Mouse (Mus musculus) layer of hippocampus, postnatal 14 days (tissue): Measurements from ENCODE around the gene Racgap1. TPM values are rescaled to one million over a fixed set of nuclear protein-coding genes. Genes with fewer than 3 reads are reported as not detected.

Experiments used
- DNase-seq, 2 experiments: peaks; one replicate each; pipeline ENCODE4 v3.0.0; 2021 to 2022; ENCODE audit warnings: low spot score in 2 of 2, mixed read lengths in 1 of 2
- long read RNA-seq, 2 experiments: library from polyadenylated mRNA; stranded (forward); transcript quantifications; one replicate each; pipeline ENCODE4 v2.0.0; 2021
- total RNA-seq, 2 experiments: library from RNA; stranded (reverse); gene quantifications; 2 replicates each; pipeline ENCODE4 v1.2.3; 2021

Gene Racgap1
- 1 to 10 TPM; 7.6 to 8.7 TPM for total RNA-seq
- long read RNA-seq, experiment 1, transcript Racgap1-201 (17 exons, 2,933 nt) = major isoform, 6 of 7 reads
- long read RNA-seq, experiment 1, partial matches to known transcripts = 0 of 7 reads
- long read RNA-seq, experiment 1, other reads (novel, unspliced or antisense) = 0 of 7 reads
- long read RNA-seq, experiment 2, transcript Racgap1-201 (17 exons, 2,933 nt) = major isoform, 7 of 10 reads
- long read RNA-seq, experiment 2, partial matches to known transcripts = 0 of 10 reads
- long read RNA-seq, experiment 2, other reads (novel, unspliced or antisense) = 2 of 10 reads

DNA sequence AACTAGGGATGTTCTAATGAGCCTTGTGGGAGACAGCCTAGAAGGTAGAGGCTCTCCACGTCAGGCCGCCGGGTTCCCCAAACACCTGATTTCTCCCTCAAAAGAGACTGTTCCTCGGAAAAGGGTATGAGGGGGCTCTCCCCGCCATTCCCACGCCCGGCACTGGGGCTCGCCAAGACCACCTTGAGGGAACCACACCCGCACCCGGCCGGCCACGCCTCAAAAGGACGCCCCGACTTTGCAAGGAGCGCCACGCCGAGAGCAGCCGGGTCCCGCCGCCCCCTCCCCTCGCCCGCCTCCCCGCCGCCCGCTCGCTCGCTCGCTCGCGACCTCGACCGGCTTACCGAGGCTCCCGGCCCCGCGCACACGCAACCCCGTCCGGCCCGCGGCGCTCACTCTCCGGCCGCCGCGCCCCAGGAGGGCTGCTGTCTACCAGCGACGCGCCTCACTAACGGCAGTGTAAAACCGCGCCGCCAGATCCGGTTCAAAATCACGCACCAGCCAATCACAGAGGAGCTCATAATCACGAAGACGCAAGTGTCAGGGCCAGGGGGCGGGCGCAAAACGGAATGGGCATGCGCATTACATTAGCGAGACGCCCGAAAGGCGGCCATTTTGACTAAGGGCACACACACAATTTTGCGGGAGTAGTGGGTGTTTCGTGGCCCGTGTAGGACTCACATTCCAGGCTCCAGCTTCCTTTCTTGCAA is at the start of gene Racgap1:
Gene Racgap1 (minus strand): TSS at position 494 of the 710 bp plus-strand sequence.
- peak; percentile 93 to 98 for DNase-seq

DNA sequence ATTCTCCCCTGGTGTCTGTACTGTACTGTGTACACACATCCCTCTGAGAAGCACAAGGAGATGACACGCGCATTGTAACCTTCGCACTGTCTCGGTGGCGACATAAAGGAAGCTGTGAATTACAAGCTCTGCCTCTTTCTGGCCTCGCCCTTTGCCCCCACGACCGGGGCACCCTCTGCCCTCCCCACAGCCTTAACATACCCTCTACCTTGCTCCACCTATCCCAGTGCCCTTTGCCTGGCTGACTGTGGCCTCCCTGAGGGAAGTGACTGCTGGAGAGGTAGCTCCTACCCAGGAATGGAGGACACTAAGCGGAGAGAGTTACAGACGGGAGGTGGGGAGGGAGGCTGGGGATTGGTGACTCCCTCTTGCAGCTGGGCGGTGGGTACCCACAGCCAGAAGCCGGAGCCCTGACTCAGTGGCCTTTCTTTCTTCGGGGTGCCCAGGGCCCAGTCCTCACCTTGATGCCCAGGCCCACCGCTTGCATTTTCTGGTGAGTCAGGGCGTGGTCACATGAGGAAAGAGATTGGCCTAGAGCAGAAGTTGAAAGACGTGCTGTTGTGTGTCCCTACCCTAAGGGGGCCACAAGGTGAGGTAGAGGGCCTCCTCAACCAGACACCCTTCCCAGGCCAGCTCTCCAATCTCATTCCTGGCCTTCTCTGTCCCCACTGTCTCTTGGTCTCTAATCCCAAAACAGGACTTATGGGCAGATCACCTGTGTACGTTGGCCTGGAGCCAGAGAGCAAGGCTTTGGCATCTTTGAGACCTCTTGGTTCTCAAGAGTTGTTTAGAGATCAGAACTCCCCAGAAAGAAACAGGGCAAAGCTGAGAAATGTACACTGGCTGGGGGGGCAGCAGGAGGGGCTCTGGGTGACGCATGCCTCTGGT is 49.0 kb upstream of the Racgap1 start:
- DNase-seq = no peak

DNA sequence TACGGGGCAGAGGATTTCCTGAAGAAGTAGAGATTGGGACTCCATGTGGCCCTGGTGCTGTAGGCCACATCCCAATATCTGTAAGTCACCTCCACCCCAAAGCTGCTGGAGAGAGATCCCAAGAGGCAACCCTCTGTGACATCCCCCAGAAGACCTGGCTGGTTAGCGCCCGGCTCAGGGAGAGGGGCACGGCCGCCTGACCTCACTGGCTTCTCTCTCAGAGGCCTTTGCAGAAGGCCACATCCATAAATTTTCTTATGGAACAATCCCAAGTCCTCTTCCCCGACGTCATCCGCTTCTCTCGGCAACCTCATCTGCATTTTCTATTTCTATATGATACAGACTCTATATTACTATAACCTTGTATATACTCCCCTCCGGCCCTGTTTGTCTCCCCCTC is 48.3 kb upstream of the Racgap1 start:
- no peak for DNase-seq

- no peak for DNase-seq
Observed at GRCm38 (mm10) chr15:99698533-99699085, 47.2 kb upstream of the Racgap1 start.

DNA sequence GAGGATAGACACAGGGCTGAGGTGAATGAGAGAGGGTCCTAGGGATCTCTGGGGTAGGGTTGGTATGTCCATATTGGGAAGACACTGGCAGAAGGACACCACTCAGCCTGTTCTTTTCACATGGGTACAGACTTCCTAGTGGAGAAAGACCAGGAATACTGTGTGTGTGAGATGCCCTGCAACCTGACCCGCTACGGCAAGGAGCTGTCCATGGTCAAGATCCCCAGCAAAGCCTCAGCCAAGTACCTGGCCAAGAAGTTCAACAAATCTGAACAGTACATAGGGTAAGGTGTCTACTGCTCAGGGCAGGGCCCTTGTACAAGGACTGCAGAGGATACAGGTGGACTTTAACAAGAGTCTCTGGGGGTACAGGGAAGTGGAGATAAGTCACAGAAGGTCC is 45.9 kb upstream of the Racgap1 start:
- DNase-seq = no peak

DNA sequence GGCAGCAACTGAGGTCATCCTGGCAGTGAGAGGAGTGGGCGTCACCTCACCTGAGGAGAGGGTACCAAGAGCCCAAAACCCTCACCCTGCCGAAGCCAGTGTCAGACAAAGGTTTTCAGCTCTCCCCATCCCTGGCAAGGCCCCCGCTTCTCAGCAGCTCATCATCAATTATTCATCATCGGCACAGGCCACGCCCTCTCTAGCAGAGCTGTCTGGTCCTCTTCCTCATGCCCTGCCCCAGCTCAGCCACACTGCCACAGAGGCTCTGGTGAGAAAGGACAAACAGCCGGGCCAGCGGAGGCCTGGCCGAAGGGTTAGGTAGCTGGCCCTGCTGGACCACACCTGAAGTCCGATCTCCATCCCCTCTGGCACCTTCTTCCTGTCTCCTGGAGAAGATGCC is 40.5 kb upstream of the Racgap1 start:
- no peak for DNase-seq

GRCm38 (mm10) chr15:99690924-99691323 is 39.5 kb upstream of the Racgap1 start:
- no peak for DNase-seq

DNA sequence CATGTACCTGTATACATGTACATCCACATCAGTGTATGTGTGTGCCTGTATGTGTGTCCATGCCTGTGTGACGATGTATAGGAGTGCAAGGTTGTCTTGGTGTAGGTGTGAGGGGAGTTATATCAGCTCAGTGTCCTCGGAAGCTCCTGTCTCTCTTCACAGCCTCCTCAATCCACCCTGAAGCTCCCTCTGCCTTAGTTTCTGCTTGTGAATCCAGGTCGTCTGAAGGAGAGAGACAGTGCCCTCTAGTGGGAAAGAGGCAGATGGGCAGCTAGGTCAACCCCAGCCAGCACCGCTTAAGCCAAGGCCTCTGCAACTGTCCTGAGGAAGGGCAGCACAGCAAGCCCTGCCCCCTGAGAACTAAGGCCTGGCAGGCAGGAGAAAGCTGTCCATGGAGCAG is 37.3 kb upstream of the Racgap1 start:
- peak in 1 of 2 experiments; percentile 71 for DNase-seq

- no peak for DNase-seq
Observed at GRCm38 (mm10) chr15:99684156-99684555, 32.7 kb upstream of the Racgap1 start.

DNA sequence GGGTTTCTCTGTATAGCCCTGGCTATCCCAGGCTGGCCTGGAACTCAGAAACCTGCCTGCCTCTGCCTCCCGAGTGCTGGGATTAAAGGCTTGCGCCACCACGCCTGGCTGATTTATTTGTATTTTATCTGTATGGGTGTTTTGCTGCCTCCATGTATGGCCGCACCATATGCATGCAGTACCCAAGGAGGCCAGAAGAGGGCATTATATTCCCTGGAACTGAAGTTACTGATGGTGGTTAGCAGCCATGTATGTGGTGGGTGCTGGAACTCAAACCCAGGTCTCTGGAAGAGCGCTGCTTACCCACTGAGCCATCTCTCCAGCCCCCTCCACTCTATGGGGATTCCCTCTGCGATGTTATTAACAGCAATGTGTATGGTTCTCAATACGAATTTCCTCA is 31.4 kb upstream of the Racgap1 start:
- DNase-seq = no peak

- DNase-seq = no peak
Observed at GRCm38 (mm10) chr15:99679008-99679407, 27.6 kb upstream of the Racgap1 start.

DNA sequence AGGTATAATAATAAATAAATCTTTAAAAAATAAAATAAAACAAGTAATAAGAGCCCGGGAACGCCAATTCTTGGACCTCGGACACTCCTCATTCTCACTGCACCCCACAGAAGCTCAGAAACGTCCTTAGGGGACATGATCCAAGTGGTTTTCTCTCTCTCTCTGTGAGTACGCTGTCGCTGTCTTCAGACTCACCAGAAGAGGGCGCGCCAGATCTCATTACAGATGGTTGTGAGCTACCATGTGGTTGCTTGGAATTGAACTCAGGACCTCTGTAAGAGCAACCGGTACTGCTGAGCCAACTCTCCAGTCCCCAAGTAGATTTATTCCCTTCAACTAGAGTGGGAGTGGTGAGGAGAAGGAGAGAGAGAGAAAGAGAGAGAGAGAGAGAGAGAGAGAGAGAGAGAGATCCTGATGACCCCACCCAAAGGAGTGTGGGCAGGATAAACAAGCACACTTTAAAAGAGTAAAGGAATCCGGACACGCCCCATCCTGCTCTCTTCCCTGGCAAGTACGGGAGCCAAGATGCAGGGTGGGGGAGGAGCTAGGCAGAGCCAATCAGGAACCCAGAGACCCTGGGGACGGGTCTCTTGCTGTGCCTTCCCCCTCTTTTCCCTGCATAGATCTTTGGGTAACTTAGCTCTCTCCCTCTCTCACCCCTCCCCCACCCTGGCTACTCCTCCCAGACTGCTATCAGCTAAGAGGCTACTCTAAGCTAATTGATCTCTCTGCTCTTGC is 26.8 kb upstream of the Racgap1 start:
- DNase-seq = no peak

DNA sequence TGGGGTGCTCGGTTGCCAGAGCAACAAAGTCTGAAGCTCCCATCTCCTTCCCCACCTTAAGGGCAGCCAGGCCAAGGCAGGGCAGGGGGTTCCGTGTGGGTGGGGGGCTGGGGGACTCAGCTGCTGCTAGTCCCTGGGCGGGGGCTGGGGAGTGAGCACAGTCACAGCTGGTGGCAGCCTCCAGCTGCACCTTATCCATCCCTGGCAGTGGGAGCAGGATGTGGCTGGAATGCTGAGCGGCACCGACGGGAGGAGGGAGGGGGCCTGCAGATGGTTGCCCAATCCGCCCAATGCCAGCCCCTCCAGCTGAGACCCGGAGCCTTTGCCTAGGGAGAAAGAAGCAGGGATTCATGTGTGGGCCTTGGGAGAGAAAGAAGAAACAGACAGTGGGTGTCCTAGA is 25.6 kb upstream of the Racgap1 start:
- peak in 1 of 2 experiments; percentile 54 for DNase-seq

- no peak for DNase-seq
Observed at GRCm38 (mm10) chr15:99674866-99675265, 23.4 kb upstream of the Racgap1 start.

GRCm38 (mm10) chr15:99671783-99672182 is 20.3 kb upstream of the Racgap1 start:
- no peak for DNase-seq

GRCm38 (mm10) chr15:99670964-99671670 is 19.7 kb upstream of the Racgap1 start:
- no peak for DNase-seq

DNA sequence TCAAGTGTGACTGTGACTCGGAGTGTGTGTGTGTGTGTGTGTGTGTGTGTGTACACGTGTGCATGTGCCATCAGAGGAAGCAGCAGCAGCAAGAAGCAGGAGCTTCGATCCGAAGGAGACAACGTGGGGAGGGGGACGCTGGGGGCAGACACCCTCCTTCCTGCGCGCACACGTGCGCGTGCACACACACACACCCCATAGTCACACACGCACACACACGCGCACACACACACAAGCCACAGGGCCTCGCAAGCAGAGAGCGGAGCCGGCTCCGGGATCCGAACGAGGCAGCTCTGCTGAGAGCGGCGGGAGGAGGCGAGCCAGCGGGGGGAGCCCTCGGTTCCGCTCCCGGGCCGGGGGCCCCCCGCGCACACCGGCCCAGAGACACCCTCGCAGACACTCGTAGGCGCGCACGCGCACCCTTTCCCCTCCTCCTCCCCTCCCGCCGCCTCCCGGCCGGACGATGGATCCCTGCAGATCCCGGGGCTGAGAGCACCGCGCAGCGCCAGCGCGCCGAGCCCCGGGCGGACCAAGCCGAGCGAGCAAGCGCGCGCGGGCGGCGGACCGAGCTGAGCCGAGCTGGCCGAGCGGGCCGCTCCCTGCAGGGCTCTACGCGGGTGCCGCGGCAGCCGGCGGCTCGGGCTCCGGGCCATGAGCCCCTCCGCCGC is 18.8 kb upstream of the Racgap1 start, which contains the start of gene Asic1:
Gene Asic1 (plus strand): TSS at position 215 of the 668 bp plus-strand sequence.
- DNase-seq = peak; percentile 73 to 75

DNA sequence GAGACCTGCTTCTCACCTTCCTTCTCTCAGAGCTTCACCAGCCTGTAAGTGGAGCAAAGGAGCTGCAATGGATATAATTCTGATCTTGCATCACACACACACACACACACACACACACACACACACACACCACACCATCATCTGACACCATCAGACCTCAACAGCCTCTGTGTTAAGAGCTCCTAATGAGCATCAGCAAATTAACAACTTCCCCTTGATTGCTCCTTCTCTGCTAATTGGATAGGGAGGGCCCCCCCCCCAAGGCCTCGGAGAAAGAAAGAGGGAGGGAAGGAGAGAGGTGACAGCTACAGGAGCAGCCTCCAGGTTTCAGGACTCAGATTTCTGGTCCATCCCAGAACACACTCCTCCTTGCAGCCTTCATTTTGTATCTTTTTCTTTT is 17.9 kb upstream of the Racgap1 start:
- DNase-seq = no peak

GRCm38 (mm10) chr15:99668881-99669280 is 17.4 kb upstream of the Racgap1 start:
- DNase-seq = peak; percentile 76 to 80
